Mouse (Mus musculus) c-Kit-positive CD71-negative TER-119-negative erythroid progenitor cells, embryonic 14.5 days (primary cell): ENCODE results near the gene Vmn1r204.
"Not testable (repeated sequence)": the region's sequence is repeated elsewhere in the genome, so short reads cannot be mapped to it uniquely, and the experiment has no call there.

Source experiments
- DNase-seq: peaks from one replicate; pipeline ENCODE4 v3.0.0-alpha.2; 2013; ENCODE audit warnings: low read depth

Vmn1r204 gene

DNA sequence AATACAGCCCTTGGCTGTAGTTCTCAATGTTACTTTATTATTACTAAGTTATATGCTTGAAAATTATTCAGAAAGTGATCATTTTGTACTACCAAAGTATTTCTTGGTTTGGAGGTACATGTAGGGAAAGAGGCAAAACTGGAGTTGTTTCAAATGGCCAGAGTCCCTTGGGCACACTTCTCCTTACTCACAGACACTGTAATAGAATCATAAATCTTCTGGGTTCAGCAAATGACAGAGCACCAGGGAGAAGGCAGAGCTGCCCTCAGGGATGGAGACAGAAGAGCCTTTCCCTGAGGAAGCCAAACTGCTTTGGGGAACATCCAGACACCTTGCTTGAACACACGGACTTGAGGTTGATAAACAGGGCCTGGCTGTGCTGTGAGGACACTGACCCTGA lies at the start of gene Vmn1r204:
TSS of gene Vmn1r204 (plus strand) at position 301 of the 400 bp plus-strand sequence.
- DNase-seq = not testable (repeated sequence)

DNA sequence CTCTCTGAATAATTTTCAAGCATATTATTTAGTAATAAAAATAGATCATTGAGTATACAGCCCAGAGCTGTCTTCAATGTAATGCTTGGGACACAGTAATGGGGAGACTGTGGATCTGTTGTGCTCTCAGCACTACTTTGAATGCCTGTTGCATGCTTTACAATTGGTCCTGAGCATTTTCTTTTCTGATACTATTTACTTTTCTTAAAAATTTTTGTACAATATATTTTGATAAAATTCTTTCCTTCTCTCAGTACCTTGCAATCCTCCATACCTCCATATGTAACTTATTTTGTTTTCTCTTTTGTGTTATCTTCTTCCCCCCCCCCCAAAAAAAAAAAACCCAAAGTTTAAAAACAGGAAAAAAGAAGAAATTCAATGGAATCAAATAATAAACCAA lies 47.7 kb upstream of the Vmn1r204 start, which contains the start of gene Vmn1r202:
TSS of gene Vmn1r202 (minus strand) at position 101 of the 400 bp plus-strand sequence.
- DNase-seq = no peak

GRCm38 (mm10) chr13:22517814-22518213 lies 35.2 kb upstream of the Vmn1r204 start, which contains the start of gene Vmn1r203:
Gene Vmn1r203 (plus strand): TSS chr13:22518114.
- DNase-seq = no peak

GRCm38 (mm10) chr13:22574911-22575310 lies 21.9 kb downstream of the Vmn1r204 start:
- not testable (repeated sequence) for DNase-seq

GRCm38 (mm10) chr13:22583336-22583735 lies 30.3 kb downstream of the Vmn1r204 start:
- not testable (repeated sequence) for DNase-seq

- DNase-seq = no peak
These were observed 39.9 kb downstream of the Vmn1r204 start, which contains the start of gene Vmn1r205 for GRCm38 (mm10) chr13:22592900-22593299. Gene Vmn1r205 (minus strand): TSS chr13:22593000.
